Mouse (Mus musculus): ENCODE results near the gene Cdk6.
A peak's percentile ranks its signal among the peaks of the same experiment; 100 is the strongest.

The Cdk6 gene

DNA sequence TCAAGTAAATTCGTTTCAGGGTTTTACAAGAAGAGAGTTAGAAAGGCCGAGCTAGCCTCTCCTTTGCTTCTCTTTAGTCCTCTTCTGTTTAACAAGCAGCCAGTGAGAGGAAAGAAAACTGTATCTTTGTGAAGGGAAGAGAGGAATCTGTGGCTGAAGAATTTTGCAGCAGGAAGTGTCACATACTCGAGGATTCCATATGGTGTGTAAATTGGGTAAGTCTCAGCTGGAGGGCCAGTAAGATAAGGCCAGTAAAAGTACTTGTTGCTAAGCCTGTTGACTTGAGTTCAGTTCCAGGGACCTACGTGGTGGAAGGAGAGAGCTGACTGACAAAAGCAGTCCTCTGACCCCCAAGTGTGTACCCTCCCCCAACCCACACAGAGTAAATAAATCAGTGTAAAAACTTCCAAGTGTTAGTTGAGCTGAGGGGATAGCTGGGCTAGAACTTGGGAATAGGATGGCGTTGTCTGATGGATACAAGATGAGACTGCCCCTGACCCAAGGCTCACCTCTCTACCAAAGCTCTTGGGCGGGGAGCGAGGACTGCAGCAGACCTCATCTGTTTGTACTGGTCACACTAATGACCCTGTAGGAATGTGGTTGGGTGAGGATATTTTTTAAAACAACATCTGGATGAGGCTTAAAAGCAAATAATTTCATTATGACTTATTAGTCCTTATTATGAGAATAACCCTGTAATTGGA is 145.4 kb downstream of the Cdk6 start:
- no peak for DNase-seq (ENCODE audit: low spot score)

DNA sequence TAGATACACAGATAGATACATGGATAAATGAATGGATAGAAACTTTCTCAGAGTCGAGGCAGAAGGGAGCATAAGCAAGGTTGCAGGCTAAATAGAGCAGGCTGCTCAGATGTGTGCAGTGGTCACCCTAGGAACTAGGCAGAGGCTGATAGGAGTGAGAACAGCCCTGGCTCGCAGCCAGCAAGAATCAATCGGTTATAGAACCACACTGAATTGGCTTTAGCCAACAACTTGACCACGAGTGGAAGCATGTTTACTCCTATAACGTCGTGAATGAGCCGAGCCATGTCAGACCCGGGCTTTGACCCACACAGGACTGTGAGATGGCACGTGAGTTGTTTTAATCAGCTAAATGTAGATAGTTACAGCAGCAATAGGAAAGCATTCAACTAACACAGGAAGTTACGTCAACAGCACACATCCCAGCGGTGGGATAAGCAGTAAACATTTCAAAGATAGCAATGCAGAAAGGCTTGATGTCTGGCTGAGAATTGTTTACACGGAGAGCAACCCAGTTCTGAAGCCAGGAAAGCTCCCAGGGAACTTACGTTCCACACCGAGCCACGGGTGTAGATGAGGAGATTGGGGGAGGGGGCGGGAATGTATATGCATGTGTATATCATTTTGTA is 147.0 kb downstream of the Cdk6 start:
- no peak for DNase-seq (ENCODE audit: low spot score)

GRCm38 (mm10) chr5:3490358-3490757 is 149.1 kb downstream of the Cdk6 start:
- no peak for DNase-seq (ENCODE audit: low spot score)

DNA sequence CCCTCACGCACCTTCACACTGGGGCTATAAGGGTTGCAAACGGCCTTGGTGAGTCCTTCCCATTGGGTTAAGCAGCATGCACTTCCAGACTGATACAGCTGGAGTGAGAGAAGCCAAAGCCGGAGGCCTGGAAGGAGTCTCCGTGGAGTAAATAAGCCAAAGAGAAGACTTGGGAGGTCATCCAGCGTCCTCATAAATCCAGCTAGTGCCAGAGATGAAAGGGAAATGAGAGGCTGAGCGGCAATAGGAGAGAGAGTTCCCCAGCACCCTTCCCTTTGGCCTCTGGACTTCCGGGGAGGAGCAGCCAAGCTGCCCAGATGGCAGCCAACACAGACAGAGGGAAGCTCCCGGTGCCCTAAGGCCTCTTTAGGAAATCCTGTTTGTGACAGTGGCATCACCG is 149.8 kb downstream of the Cdk6 start:
- DNase-seq (ENCODE audit: low spot score): peak; percentile 19

DNA sequence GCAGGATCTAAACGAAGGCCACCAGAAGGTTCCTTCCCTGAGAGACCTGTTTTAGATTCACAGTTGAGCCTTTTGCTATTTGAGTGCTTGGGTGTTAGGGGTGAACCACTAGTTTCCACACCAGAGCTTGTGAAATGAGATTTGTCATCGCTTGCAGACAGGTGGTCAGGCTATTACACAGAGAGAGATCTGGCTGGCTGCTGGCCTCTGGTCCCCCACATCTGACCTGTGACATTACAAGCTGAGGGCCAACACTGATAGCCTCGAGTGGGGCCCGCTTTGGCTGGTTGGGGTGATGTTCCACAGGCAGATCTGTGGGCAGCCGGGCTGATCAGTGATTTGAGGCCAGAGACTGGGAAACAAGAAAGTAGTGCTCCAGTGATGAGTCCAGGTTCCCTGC is 150.6 kb downstream of the Cdk6 start:
- no peak for DNase-seq (ENCODE audit: low spot score)

DNA sequence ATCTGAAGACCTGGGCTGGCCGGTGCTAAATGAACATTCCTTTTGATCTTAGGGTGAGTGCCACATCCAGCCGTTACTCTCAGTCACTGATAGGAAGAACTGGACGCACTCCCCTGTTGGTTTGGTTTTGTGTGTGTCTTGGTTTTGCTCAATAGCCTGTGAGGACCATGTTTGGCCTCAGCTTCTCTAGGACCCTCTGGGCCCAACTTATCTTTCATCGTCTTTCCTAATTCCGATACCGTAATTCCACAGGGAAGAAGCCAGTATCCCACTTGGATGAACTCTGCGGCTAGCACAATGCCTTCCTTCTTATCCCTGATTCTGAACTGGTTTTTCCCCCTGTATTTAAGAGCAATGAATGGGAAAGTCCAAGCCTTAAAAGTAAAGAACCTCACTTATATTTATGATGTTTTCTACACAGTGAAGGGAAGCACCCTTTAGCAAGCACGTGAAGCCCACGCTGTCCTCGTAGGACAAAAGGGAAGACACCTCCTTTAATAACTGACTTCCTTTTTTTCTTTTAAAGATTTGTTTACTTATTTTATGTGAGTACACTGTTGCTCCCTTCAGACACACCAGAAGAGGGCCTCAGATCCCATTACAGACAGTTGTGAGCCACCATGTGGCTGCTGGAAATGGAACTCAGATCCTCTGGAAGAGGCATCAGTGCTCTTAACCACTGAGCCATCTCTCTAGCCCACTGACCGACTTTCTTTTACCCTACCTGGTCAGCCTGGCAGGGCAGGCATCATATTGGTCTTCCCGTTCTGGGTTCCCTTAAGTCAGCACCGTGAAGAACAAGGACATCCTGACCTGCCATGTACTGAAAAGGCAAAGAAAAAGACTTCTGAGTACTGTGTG is 151.7 kb downstream of the Cdk6 start:
- DNase-seq (ENCODE audit: low spot score): no peak

DNA sequence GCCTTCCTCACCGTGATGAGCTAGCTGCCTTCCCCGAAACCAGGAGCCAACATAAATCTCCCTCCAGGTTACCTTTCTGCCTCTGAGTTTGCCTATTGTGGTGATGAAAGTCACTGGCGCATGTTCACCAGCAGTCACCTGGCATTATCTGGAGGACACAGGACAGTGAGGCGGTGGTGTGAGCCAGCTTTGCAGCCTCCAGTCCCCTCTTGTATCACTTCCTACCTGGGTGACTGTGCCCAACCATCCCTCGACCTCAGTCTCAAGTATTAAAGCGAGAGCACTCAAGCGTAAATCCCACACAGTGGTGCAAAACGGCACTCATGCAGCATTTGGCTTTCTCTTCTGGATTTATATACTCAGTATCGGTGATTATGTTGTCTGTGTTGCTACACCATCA is 152.7 kb downstream of the Cdk6 start:
- DNase-seq (ENCODE audit: low spot score): no peak

GRCm38 (mm10) chr5:3494452-3495187 is 153.3 kb downstream of the Cdk6 start:
- DNase-seq (ENCODE audit: low spot score): no peak

- no peak for DNase-seq (ENCODE audit: low spot score)
Measured at GRCm38 (mm10) chr5:3497505-3497925, 156.2 kb downstream of the Cdk6 start.

DNA sequence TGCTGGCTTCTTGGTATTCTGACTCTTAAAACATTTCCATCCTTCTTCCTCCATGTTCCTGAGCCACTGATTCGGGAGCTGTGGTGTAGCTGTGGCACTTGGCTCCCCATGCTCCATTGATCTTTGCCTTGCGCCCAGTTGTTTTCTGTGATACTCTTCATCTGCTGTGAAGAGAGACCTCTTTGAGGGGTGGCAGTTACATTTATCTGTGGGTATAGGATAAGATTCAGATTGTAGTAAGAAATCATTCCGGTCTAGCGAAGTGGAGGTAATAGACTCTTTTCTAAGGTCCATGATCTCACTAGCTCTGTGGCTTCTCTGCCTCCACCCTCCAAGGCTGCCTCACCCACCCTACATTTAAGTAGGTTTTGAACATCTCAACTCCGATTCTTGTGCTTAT is 159.0 kb downstream of the Cdk6 start:
- DNase-seq (ENCODE audit: low spot score): no peak

DNA sequence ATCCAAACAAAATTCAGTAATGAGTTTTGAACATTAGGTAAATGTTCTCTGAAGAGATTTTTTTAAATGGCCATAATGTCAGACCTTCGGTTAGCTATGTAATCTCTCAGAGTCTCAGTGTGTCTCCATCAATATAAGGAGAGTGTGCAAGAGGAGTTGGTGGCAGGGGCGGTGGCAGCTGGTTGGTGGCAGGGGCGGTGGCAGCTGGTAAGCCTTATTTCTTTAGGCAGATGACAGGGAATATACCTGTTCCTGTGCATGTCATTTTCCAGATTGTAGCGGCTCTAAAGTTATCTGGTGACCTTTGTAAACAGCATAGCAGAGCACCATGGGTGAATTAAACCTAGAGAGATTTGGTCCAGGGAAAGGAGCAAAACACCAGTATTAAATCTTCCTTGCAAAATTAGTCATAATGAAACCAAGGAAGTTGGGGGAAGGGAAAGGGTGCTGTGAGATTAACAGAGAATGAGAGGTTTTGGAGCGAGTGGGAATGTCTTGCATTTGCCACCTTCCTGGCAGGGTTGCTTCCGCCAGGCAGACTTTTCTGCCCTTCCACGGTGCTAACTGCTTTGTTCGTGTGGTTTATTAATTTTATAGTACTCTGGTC is 159.8 kb downstream of the Cdk6 start:
- no peak for DNase-seq (ENCODE audit: low spot score)

DNA sequence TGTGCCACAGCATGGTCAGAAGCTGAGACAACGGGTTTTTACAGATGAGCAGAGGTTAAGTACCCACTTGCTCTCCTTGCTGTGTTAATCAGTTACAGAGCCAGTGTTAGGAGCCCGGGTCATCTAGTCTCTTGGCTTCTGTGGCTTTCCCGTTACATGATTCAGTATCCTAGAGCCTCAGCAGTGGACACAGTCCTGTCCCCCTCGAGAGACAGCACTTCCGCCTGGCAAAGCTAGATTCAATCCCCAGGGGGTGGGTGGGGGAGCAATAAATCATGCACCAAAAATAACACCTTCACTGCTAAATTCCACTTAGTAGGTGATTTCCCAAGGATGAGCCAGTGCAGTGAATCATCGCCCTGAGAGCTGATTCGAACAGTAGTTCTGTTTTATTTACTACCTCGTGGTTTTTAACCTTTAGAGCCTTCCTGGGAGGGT is 160.3 kb downstream of the Cdk6 start:
- DNase-seq (ENCODE audit: low spot score): no peak

DNA sequence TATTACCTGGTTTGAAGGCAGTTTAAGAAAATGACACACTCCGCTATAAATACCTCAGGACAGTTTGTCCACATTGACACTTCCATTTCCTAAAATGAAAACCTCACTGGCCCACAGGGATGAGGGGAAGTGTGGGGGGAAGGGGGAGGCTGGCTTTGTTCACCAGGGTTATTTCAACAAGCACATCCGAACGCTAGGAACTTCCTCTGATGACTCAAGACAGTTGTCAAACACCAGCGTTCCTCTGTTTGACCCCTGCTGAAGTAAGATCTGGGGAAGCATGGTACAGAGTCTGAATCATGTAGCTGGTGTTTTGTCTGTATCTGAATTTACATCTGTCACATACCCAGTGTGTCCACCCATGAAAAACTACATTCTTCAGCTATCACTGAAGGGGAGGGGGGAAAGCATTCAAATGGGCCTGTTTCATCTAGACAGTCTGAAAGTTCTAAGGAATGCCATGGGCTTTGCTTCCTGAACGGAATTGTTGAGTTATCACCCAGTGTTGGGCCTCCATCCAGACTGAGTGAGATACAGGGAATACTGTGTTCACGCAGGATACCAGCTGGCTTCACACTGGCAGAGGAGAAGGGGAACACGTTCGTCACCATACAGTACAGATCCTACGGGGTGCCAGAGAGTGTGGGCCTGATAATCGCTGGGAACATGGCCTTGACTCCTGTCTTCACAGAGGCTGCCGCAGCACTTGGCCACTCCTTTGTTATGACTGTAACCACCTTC is 161.5 kb downstream of the Cdk6 start:
- DNase-seq (ENCODE audit: low spot score): peak; percentile 61

DNA sequence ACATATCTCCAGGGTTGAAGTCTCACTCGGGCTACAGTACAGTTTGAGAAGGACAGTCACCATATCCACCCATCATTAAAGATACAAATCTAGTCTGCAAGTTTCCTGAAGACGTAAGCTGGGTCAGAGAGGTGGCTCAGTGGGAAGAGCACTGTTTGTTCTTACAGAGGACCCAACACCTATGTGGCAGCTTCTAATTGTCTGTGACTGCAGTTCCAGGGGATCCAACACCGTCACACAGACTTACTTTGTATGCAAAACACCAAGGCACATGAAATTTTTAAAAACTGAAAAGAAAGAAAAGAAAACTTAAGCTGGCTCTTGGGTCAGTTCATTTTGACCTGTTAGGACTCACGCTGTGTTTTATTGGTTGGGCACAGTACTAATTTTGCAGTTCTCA is 162.1 kb downstream of the Cdk6 start:
- no peak for DNase-seq (ENCODE audit: low spot score)

- DNase-seq (ENCODE audit: low spot score): no peak
Measured at GRCm38 (mm10) chr5:3503836-3504323, 162.6 kb downstream of the Cdk6 start.

- DNase-seq (ENCODE audit: low spot score): no peak
Measured at GRCm38 (mm10) chr5:3504453-3504852, 163.2 kb downstream of the Cdk6 start.

DNA sequence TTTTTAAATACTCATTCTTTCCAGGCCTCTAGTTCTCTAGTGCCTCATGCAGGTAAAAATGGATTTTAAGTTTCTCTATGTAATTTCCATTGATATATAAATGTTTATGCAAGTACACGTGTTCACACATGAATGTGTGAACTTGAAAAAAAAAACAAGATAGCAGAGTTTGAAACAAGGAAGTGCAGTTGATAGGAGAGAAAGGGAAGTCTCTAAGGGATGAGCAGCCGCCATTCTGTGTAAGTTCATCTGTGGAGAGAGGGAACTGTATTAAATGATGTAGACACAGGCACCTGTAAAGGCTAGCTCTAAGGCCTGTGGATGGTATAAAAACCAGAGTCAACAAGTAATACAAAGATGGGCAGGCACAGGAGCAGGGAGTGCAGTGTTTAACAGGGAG is 164.3 kb downstream of the Cdk6 start:
- no peak for DNase-seq (ENCODE audit: low spot score)

- no peak for DNase-seq (ENCODE audit: low spot score)
Measured at GRCm38 (mm10) chr5:3508480-3509381, 167.4 kb downstream of the Cdk6 start.

DNA sequence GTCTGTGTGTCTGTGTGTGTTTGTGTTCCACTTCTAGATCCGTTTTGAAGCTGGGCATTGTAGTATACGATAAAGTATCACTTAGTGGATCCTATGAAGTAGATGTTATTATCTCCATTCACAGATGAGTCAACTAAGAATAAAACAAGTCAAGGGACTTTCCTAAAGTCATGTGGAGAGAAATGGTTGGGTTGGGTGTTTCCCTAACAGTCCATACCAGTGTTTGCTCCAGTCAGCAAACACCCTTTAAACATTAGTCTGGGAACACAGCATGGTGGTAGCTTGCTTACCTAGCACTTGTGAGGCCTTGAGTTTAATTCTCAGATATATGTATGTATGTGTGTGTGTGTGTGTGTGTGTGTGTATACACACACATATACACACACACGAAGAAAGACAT is 168.2 kb downstream of the Cdk6 start:
- no peak for DNase-seq (ENCODE audit: low spot score)

All from testis, postnatal 14 days (tissue).